Mouse (Mus musculus): Measurements from ENCODE around the gene Pp2d1.

DNA sequence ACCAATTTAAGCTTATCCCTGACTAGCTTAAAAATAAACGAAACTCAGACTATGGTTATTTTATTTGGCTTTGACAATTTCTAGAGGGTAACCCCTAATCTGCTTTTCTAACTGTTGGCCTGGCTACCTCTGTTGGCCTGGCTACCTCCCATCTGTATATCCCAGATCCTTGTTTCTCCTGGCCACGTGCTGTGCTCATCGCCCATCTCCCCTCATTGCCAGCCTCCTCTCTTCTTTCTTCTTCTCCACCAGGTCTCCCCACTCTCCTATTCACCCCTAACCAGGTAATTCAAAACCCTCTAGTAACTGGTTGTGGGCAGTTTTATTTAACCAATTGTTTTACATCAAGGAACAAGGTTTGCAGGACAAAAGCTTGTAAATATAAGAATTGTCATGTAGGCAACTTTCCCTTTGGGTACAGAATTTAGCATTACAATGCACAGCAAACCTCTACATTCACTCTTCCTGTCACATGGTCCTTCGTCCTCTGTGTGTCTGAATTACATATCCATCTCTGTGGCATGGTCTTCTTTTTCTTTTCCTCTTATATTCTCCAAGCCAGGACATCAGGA lies 22.3 kb upstream of the Pp2d1 start:
- TF ChIP-seq CTCF (IDR thresholded peaks at IDR 0.05; ENCODE audit: extremely low read depth, insufficient read depth, insufficient read length, insufficient replicate concordance) (no peak), POLR2A (IDR thresholded peaks at IDR 0.05; ENCODE audit: low read depth, low read length) (no peak)
